Mouse (Mus musculus) megakaryocyte, embryonic 14.5 days (primary cell): ENCODE measurements around the gene Obox2. TPM values are rescaled to one million over a fixed set of nuclear protein-coding genes. Genes with fewer than 3 reads are reported as not detected.
"Not testable (repeated sequence)": the region's sequence is repeated elsewhere in the genome, so short reads cannot be mapped to it uniquely, and the experiment has no call there.

ENCODE experiments used
- H3K27me3 ChIP-seq: replicated peaks from 2 replicates; pipeline ENCODE3; 2012; ENCODE audit warnings: inconsistent platforms
- H3K36me3 ChIP-seq: replicated peaks from 2 replicates; pipeline ENCODE3; 2012; ENCODE audit warnings: low read length, inconsistent platforms, mixed read lengths
- H3K4me1 ChIP-seq: 2 replicates; pipeline ENCODE4 v1.6.1; 2012; ENCODE audit warnings: inconsistent platforms
- H3K4me3 ChIP-seq: replicated peaks from 2 replicates; pipeline ENCODE3; 2012; ENCODE audit warnings: moderate library complexity, mild to moderate bottlenecking, inconsistent platforms
- H3K9me3 ChIP-seq: 2 replicates; pipeline ENCODE4 v1.6.1; 2012; ENCODE audit warnings: inconsistent platforms
- polyA plus RNA-seq: library from polyadenylated mRNA; stranded (reverse); fragments of >175 nt; gene quantifications from 2 replicates; pipeline ENCODE4 v1.2.3, GENCODE M21; 2012; ENCODE audit warnings: low replicate concordance; ENCODE audit not compliant: insufficient read depth

Obox2 gene
- not detected in 2 replicates for polyA plus RNA-seq

DNA sequence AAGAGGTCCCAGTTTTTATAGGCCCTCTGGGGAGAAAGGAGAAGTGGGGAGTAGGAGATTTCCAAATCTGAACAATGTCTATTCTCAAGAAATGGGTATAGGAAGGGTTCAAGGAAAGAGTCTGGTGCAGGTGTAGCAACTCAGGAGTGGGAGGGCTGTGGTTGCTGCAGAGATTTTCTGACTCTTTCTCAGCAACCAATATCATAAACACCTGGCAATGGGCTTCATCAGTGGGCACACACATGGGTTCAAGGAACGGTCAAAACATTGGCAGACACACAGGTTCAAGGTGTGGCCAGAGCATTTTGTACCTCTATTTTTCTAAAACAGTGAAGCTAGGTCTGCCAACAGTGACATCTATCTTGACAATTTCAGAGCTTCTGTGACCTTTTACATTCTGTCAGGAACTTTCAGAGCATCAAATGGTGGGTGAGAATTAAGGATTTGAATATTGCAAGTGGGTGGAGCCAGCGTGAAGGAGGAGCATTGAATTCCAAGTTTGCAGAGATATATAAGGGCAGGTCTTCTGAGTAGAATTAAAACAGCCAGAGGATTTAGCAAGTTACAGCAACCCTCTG is at the start of gene Obox2, which contains the start of gene Obox1:
Obox2 (plus strand) TSS at position 301 of the 578 bp plus-strand sequence.
Obox1 (plus strand) TSS at position 528 of the 578 bp plus-strand sequence.
- not testable (repeated sequence) for H3K27me3 ChIP-seq, H3K36me3 ChIP-seq, H3K4me1 ChIP-seq, H3K9me3 ChIP-seq, H3K4me3 ChIP-seq

DNA sequence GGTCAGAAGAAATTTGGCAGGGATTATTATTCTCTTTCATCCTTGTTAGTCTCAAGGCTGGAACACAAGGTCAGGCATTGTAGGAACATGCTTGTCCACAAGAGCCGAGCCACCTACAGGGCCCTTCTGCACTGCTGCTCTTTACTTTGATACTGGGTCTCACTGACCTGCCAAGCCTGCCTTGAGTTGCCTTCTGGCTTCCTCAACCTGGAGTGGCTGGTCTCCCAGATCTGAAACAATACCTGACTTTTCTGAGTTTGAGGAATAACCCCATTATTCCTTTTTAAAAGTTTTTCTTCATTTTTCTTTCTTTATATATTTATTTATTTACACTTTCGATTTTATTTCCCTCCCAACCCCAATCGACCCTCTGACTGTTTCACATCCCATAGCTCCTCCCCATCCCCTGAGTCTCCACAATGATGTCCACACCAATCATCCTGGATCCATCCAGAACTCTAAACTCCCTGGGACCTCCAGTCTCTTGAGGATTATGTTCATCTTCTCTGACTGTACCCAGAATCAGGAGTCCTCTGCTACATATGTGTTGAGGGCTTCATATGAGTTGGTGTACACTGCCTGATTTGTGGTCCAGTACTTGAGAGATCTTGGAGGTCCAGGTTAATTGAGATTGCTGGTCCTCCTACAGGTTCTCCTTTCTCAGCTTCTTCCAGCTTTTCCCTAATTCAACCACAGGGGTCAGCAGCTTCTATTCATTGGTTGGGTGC is 10.8 kb downstream of the Obox2 start:
- not testable (repeated sequence) for H3K27me3 ChIP-seq, H3K4me1 ChIP-seq, H3K36me3 ChIP-seq, H3K4me3 ChIP-seq, H3K9me3 ChIP-seq

DNA sequence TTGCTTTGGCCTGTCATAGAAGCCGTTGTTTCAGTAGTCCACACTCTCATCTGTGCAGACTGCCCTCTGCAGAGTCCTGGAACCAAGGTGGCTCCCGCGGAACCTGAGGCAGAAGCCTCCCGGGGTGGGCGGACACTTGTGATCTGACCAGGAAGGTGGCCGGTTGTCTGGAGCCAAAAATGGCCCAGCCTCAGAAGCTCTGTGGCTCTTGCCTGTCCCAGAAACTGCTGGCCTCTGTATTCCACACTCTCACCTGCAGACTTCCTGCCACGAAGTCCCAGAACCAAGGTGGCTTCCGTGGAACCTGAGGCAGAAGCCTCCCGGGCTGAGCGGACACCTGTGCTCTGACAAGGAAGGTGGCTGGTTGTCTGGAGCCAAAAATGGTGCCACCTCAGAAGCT is 18.3 kb downstream of the Obox2 start:
- not testable (repeated sequence) for H3K4me1 ChIP-seq, H3K27me3 ChIP-seq, H3K4me3 ChIP-seq, H3K9me3 ChIP-seq, H3K36me3 ChIP-seq

DNA sequence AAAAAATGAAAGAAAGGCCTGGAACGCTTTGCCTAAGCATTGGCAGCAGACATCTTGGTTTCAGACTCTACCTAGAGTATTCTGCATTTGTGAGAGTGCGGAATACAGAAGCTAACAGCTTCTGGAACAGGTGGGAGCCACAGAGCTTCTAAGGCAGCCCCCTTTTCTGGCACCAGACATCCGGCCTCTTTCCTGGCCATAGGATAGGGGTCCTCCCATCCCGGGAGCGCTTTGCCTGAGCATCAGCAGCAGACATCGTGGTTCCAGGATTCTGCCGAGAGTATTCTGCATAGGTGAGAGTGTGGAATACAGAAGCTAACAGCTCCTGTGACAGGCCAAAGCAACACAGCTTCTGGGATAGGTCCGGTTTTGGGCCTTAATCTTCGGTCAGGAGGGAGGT is 29.5 kb downstream of the Obox2 start:
- H3K36me3 ChIP-seq, H3K27me3 ChIP-seq, H3K9me3 ChIP-seq, H3K4me3 ChIP-seq, H3K4me1 ChIP-seq: not testable (repeated sequence)

DNA sequence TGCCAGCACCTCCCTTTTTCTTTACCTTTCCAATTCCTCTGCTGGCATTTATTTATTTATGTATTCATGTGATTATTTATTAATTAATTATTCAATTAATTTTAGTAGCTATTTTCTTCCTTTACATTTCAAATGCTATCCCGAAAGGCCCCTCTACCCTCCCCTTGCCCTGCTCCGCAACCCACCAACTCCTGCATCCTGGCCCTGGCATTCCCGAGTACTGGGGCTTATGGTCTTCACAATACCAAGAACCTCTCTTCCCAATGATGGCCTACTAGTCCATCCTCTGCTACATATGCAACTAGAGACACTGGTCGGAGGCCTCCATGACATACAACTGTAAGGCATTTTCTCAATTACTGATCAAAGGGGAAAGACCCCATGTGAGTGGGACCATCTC is 37.0 kb downstream of the Obox2 start:
- H3K4me3 ChIP-seq, H3K4me1 ChIP-seq, H3K36me3 ChIP-seq, H3K27me3 ChIP-seq, H3K9me3 ChIP-seq: not testable (repeated sequence)

Other genes starting within 250 kb of the Obox2 start
- not detected in 2 replicates for gene Obox1, start 227 bp downstream of the Obox2 start, polyA plus RNA-seq